Comparison of ENCODE assay signal across 1 mouse cellular context in the genomic region with DNA sequence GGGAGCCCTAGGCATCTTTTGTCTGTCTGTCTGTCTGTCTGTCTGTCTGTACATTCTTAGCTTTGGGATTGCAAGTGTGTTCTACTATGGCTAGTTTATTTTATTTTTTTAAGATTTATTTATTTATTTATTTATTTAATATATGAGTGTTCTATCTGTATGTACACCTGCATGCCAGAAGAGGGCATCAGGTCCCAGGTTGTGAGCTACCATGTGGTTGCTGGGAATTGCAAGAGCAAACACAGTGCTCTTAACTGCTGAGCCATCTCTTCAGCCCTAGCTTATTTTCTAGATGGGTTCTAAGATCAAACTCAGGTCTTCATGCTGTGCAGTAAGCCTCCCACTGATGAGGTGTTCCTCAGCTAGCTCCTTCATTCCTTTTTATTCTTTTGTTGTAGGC.
TF ChIP-seq lines count a peak whose summit lies in the region.

No protein-coding gene starts in this region.

TF ChIP-seq in CH12.LX, 34 proteins besides CTCF, POLR2A, EP300 and RAD21:
- TF ChIP-seq MYC (IDR thresholded peaks at IDR 0.05; ENCODE audit: low read depth, low read length) (peak; percentile 89), SMC3 (IDR thresholded peaks at IDR 0.05; ENCODE audit: low read depth, low read length) (peak; percentile 45), NRF1 (IDR thresholded peaks at IDR 0.05; ENCODE audit: low read depth, low read length) (no peak)
